Mouse (Mus musculus): ENCODE results near the gene Hfe2.

DNA sequence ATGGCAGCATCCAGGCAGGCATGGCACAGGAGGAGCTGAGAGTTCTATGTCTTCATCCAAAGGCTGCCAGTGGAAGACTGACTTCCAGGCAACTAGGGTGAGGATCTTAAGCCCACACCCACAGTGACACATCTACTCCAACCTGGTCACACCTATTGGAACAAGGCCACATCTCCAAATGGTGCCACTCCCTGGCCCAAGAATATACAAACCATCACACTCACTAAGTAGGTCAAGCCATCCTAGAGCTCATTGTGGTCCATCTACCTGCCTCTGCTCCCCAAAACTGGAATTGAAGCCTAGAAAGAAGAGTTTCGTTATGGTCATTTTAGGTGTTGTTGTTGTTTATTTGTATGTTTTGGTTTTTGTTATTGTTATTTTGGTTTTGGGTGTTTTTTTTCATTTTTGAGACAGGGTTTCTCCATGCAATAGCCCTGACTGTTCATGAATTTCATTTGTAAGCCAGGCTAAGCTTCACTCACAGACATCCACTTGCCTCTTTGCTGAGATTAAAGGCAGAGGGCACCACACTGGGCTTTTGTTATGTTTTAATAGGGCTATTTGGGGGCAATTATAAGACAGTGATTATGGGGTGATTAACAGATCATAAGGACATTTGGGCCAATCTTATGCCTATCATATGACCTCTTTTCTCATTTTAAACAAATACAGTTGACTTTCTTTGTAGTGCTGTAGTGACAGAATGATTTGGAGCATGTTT lies 29.3 kb upstream of the Hfe2 start:
- TF ChIP-seq CTCF (IDR thresholded peaks at IDR 0.05; ENCODE audit: borderline replicate concordance, insufficient read depth, low read length) (no peak), POLR2A (IDR thresholded peaks at IDR 0.05; ENCODE audit: low read depth, low read length) (no peak)

Data from embryonic fibroblast, embryonic 13.5 days (primary cell).